Mouse (Mus musculus) embryonic facial prominence, embryonic 11.5 days (tissue): ENCODE results near the gene Ighmbp2. TPM values are rescaled to one million over a fixed set of nuclear protein-coding genes. Genes with fewer than 3 reads are reported as not detected.

ENCODE experiments used
- ATAC-seq: fragments of 200-750 bp; cut with Nextera tagmentation; replicated peaks from 2 replicates; pipeline ENCODE4 v1.8.0; 2017; ENCODE audit warnings: low read depth; ENCODE audit not compliant: insufficient number of reproducible peaks, low FRiP score, low TSS enrichment
- DNase-seq: peaks from one replicate; pipeline ENCODE4 v3.0.0-alpha.2; 2015; ENCODE audit warnings: low spot score
- H3K27ac ChIP-seq: fragments of 300-500 bp; sonication (generic); replicated peaks from 2 replicates; pipeline ENCODE4 v1.5.1; 2014; ENCODE audit warnings: mild to moderate bottlenecking, low read depth, low read length, control low read depth
- H3K27me3 ChIP-seq: fragments of 300-500 bp; sonication (generic); 2 replicates; pipeline ENCODE4 v1.6.1; 2014; ENCODE audit warnings: mild to moderate bottlenecking, low read length, moderate library complexity, mixed read lengths; ENCODE audit not compliant: control insufficient read depth, insufficient read depth
- H3K36me3 ChIP-seq: fragments of 300-500 bp; sonication (generic); replicated peaks from 2 replicates; pipeline ENCODE4 v1.6.1; 2014; ENCODE audit warnings: low read depth, mild to moderate bottlenecking, low read length, moderate library complexity, mixed read lengths; ENCODE audit not compliant: control insufficient read depth, insufficient read depth
- H3K4me1 ChIP-seq: fragments of 300-500 bp; sonication (generic); 2 replicates; pipeline ENCODE4 v1.6.1; 2014; ENCODE audit warnings: low read length, mixed read lengths; ENCODE audit not compliant: control insufficient read depth, insufficient read depth
- H3K4me2 ChIP-seq: fragments of 300-500 bp; sonication (generic); 2 replicates; pipeline ENCODE4 v1.6.1; 2014; ENCODE audit warnings: low read depth, mild to moderate bottlenecking, control low read depth, low read length, moderate library complexity
- H3K4me3 ChIP-seq: fragments of 300-500 bp; sonication (generic); 2 replicates; pipeline ENCODE4 v1.5.1; 2014; ENCODE audit warnings: low read depth, low read length, control low read depth
- H3K9ac ChIP-seq: fragments of 300-500 bp; sonication (generic); replicated peaks from 2 replicates; pipeline ENCODE4 v1.6.1; 2014; ENCODE audit warnings: mild to moderate bottlenecking, control low read depth, low read length
- H3K9me3 ChIP-seq: fragments of 300-500 bp; sonication (generic); replicated peaks from 2 replicates; pipeline ENCODE4 v1.6.1; 2016; ENCODE audit warnings: mild to moderate bottlenecking, low read length, inconsistent platforms, mixed read lengths; ENCODE audit not compliant: control insufficient read depth
- WGBS: fragments of 180-500 bp; shearing (Covaris S2); extraction: QIAGEN DNeasy Blood & Tissue Kit; methylation state at CpG from one replicate; pipeline ENCODE4 v1.1.7; 2014; 5-methylcytosine and 5-hydroxymethylcytosine counted together
- polyA plus RNA-seq: library from polyadenylated mRNA; unstranded; fragments of >200 nt; fragmentation: Nextera tagmentation; extraction: Ambion mirVana; gene quantifications from 2 replicates; pipeline ENCODE4 v1.2.1, GENCODE M21; 2014

Gene Ighmbp2
- polyA plus RNA-seq, 1 experiment from 2014 or later, result 6.0 TPM

GRCm38 (mm10) chr19:3271366-3271765 lies 11.5 kb downstream of the Ighmbp2 start:
- H3K36me3 ChIP-seq, result peaks cover 12% of the 10 kb centered on the region
- DNase-seq (no peak), ATAC-seq (no peak)
- no peaks in the 10 kb centered on the region for H3K9me3 ChIP-seq
- 93% methylated on average over 6 of the region's 6 CpGs for WGBS
- H3K27ac ChIP-seq, result no peak overlapping the region
- no peaks in the 10 kb centered on the region for H3K27me3 ChIP-seq
- H3K9ac ChIP-seq, result no peak overlapping the region
- no peaks in the 10 kb centered on the region for H3K4me1 ChIP-seq
- no peak overlapping the region for H3K4me2 ChIP-seq
- no peak overlapping the region for H3K4me3 ChIP-seq

DNA sequence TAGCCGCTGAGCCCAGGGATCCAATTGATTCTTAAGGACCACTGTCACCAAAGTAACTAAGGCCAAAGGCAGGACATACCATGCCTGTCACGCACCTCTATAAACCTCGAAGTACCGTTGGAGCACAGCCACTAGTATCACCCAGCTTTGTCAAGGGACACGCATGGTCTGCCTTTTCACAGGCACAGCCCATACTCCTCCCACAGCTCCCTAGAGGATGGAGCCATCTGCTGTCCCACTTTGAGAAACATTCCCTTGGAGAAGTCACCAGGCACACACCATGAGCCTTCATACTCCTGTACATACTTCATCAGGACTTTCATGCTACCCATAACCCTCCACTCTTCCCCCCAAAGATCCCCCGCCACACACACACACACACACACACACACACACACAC lies 13.0 kb downstream of the Ighmbp2 start:
- no peak for ATAC-seq

GRCm38 (mm10) chr19:3269279-3269678 lies 13.5 kb downstream of the Ighmbp2 start:
- peaks cover 17% of the 10 kb centered on the region for H3K36me3 ChIP-seq
- no peak overlapping the region for H3K27ac ChIP-seq
- H3K4me1 ChIP-seq, result no peaks in the 10 kb centered on the region
- ATAC-seq, result no peak
- H3K4me3 ChIP-seq, result no peak overlapping the region
- 90% methylated on average over 9 of the region's 9 CpGs for whole genome bisulfite sequencing
- DNase-seq, result no peak
- no peak overlapping the region for H3K9ac ChIP-seq
- H3K4me2 ChIP-seq, result no peak overlapping the region
- no peaks in the 10 kb centered on the region for H3K27me3 ChIP-seq
- no peaks in the 10 kb centered on the region for H3K9me3 ChIP-seq

More for the DNA sequence above, 13.0 kb downstream of the Ighmbp2 start:
- 93% methylated on average over 6 of the region's 6 CpGs for WGBS
- no peaks in the 10 kb centered on the region for H3K9me3 ChIP-seq
- DNase-seq, result no peak
- no peak overlapping the region for H3K4me3 ChIP-seq
- H3K27ac ChIP-seq, result no peak overlapping the region
- no peaks in the 10 kb centered on the region for H3K4me1 ChIP-seq
- H3K4me2 ChIP-seq, result no peak overlapping the region
- no peak overlapping the region for H3K9ac ChIP-seq
- H3K27me3 ChIP-seq, result no peaks in the 10 kb centered on the region
- H3K36me3 ChIP-seq, result peaks cover 15% of the 10 kb centered on the region

- no peaks in the 10 kb centered on the region for H3K9me3 ChIP-seq
- no peak overlapping the region for H3K4me3 ChIP-seq
- no peak for DNase-seq
- peaks cover 14% of the 10 kb centered on the region for H3K36me3 ChIP-seq
- no peak overlapping the region for H3K9ac ChIP-seq
- no peaks in the 10 kb centered on the region for H3K4me1 ChIP-seq
- no peak overlapping the region for H3K27ac ChIP-seq
- no peak for ATAC-seq
- H3K27me3 ChIP-seq, result no peaks in the 10 kb centered on the region
- WGBS, result 91% methylated on average over 17 of the region's 17 CpGs
- no peak overlapping the region for H3K4me2 ChIP-seq
Measured at GRCm38 (mm10) chr19:3268218-3268980, 14.4 kb downstream of the Ighmbp2 start.

DNA sequence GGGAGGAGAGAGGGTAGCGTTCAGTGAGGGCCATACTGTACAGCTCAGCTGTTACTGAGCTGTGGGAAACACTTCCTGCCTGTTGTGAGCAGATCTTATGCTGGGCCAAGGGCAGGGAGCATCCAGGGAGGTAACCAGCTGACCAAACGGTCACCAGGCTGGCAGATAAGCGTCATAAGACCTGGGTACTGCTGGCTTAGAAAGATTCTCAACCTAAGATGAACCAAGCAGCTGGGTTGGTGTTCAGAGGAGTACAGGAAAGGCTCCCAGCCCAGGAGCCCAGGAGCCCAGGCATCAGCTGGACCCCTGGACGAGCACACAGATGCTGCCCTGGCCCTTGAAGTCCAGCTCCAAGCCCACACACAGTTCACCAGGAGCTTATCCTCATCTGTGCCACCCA lies 15.5 kb downstream of the Ighmbp2 start:
- H3K4me1 ChIP-seq, result no peaks in the 10 kb centered on the region
- H3K4me2 ChIP-seq, result no peak overlapping the region
- WGBS, result 95% methylated on average over 4 of the region's 4 CpGs
- H3K9ac ChIP-seq, result no peak overlapping the region
- DNase-seq (no peak), ATAC-seq (no peak)
- H3K9me3 ChIP-seq, result no peaks in the 10 kb centered on the region
- H3K4me3 ChIP-seq, result no peak overlapping the region
- no peaks in the 10 kb centered on the region for H3K27me3 ChIP-seq
- no peak overlapping the region for H3K27ac ChIP-seq
- peaks cover 14% of the 10 kb centered on the region for H3K36me3 ChIP-seq

GRCm38 (mm10) chr19:3266676-3267075 lies 16.1 kb downstream of the Ighmbp2 start:
- peaks cover 14% of the 10 kb centered on the region for H3K36me3 ChIP-seq
- DNase-seq, result no peak
- WGBS, result 94% methylated on average over 4 of the region's 4 CpGs
- H3K27ac ChIP-seq, result no peak overlapping the region
- H3K4me2 ChIP-seq, result no peak overlapping the region
- no peaks in the 10 kb centered on the region for H3K27me3 ChIP-seq
- H3K4me1 ChIP-seq, result no peaks in the 10 kb centered on the region
- no peak overlapping the region for H3K4me3 ChIP-seq
- no peak overlapping the region for H3K9ac ChIP-seq
- ATAC-seq, result no peak
- no peaks in the 10 kb centered on the region for H3K9me3 ChIP-seq

DNA sequence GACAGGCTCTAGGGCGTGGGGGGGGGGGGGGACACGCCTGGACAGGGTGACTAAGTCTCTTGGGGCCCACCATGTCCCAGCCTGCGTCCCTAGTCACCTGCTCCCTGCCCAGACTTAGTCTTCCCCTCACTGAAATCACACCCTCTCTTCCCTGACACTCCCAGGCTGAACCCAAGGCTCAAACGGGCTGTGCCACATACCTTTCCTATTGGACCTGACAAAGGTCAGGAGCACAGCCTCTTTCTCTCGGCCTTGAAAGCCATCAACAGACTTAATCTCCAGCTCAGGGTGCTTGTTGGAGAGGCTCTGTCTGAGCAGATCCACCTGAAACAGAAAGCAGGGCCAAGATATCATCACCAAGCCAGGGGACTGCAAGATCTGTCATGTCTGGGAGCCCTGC lies 16.7 kb downstream of the Ighmbp2 start:
- ATAC-seq, result no peak
- no peak for DNase-seq
- Histone ChIP-seq H3K27ac (no peak overlapping the region), H3K36me3 (peaks cover 14% of the 10 kb centered on the region), H3K9ac (no peak overlapping the region), H3K4me2 (no peak overlapping the region), H3K4me1 (no peaks in the 10 kb centered on the region), H3K27me3 (no peaks in the 10 kb centered on the region), H3K9me3 (no peaks in the 10 kb centered on the region), H3K4me3 (no peak overlapping the region)
- 93% methylated on average over 5 of the region's 5 CpGs for WGBS

DNA sequence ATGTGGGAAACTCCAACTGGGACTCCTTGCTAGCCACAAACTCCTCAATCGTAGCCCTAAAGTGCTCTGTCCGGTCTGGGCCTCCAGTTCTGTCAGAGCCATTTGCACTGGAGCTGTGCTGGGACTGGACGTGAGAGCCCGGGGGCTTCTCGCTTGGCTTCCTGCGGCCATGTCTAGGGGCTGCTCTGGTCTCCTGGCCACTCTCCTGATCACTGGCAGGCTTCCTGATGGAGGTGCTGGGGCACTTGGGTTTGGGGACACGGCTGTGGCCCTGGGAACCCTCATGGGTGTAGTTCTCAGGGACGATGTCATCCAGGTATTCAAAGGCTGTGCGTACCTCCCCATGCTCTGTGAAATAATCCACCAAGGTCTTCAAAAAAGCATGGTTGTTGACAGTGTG lies 17.6 kb downstream of the Ighmbp2 start:
- H3K36me3 ChIP-seq, result peaks cover 14% of the 10 kb centered on the region
- H3K9ac ChIP-seq, result no peak overlapping the region
- H3K27me3 ChIP-seq, result no peaks in the 10 kb centered on the region
- DNase-seq (no peak), ATAC-seq (no peak)
- WGBS, result 94% methylated on average over 9 of the region's 9 CpGs
- H3K27ac ChIP-seq, result no peak overlapping the region
- H3K4me3 ChIP-seq, result no peak overlapping the region
- H3K9me3 ChIP-seq, result no peaks in the 10 kb centered on the region
- H3K4me2 ChIP-seq, result no peak overlapping the region
- H3K4me1 ChIP-seq, result no peaks in the 10 kb centered on the region
